Mouse (Mus musculus): ENCODE results near the gene Stard10.

DNA sequence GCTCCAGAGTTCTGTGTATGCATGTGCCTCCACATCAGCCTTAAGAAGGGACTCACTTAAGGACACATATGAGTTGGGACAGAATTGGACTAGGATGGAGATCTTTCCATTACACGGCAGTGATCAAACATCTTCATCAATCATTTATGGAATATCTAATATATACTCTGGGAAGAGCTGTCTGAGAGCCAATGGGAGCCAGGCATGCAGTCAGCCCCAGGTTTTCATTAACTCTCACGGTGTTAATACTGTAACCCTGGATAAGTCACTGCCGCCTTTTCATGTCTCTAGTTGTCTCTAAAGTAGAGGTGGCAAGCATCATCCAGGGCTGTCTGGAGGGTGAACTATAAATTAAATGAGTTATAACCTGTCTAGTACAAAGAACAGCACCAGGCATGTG lies 3.9 kb upstream of the Stard10 start:
- TF ChIP-seq CTCF (IDR thresholded peaks at IDR 0.05): no peak
- TF ChIP-seq POLR2A (IDR thresholded peaks at IDR 0.05; ENCODE audit: insufficient read depth, low read depth, low read length): no peak
